In the genomic region with DNA sequence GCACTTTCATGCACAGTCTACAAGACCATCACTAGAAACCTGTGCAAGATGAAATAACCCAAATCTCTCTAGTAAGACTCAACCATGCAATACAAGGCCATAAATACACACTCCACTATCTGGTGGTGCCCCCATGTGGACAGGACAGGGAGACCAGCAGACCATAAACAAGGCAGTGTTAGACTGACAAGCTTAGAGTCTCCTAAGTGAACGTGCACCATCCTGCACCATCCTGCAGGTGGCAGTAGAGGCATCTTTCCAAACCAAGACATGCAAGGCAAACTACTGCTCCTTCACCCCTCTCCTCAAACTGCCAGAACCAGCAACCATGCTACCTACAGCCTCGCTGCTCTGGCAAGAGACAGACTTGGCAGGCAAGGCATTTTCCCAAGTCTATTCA, we compare ENCODE assay signal across 8 mouse cellular contexts. TPM values are rescaled to one million over a fixed set of nuclear protein-coding genes. Genes with fewer than 3 reads are reported as not detected.
DNase-seq lines count a peak whose midpoint lies in the region; ATAC-seq and TF ChIP-seq lines count a peak whose summit lies in the region.

No protein-coding gene starts in this region.

- peak; percentile 97 for DNase-seq in ES-CJ7 (ENCODE audit: low read depth, low spot score)
- DNase-seq in forebrain, embryonic 14.5 days (ENCODE audit: low spot score) = peak; percentile 89
- DNase-seq in heart, postnatal 4 days = peak; percentile 88
- DNase-seq in layer of hippocampus, adult 2 months (ENCODE audit: low spot score in 2 of 2) = peak; percentile 81 to 86
- peak; percentile 90 for DNase-seq in lung, embryonic 14.5 days
- DNase-seq in ovary, postnatal 10 days (ENCODE audit: low spot score) = peak; percentile 20
- peak; percentile 55 to 79 for DNase-seq in thymus, postnatal 10 days (ENCODE audit: low spot score in 2 of 2)

- H3K27me3 ChIP-seq in forebrain, embryonic 14.5 days (replicated peaks; ENCODE audit: control insufficient read depth, insufficient read depth, low read length) = no peaks in the 10 kb centered on the region
- no peaks in the 10 kb centered on the region for H3K27me3 ChIP-seq in lung, embryonic 14.5 days (ENCODE audit: insufficient read depth, low read length)

- H3K27ac ChIP-seq in forebrain, embryonic 14.5 days (ENCODE audit: low read depth, low read length) = no peak overlapping the region
- no peak overlapping the region for H3K27ac ChIP-seq in layer of hippocampus, adult 2 months
- no peak overlapping the region for H3K27ac ChIP-seq in lung, embryonic 14.5 days (ENCODE audit: low read depth)

- no peak overlapping the region for H3K4me2 ChIP-seq in forebrain, embryonic 14.5 days (ENCODE audit: low read length)
- no peak overlapping the region for H3K4me2 ChIP-seq in lung, embryonic 14.5 days

- no peak overlapping the region for H3K4me3 ChIP-seq in forebrain, embryonic 14.5 days (ENCODE audit: low read depth, low read length)
- no peak overlapping the region for H3K4me3 ChIP-seq in layer of hippocampus, adult 2 months
- no peak overlapping the region for H3K4me3 ChIP-seq in lung, embryonic 14.5 days (ENCODE audit: low read depth, low read length)

- H3K36me3 ChIP-seq in forebrain, embryonic 14.5 days (ENCODE audit: control insufficient read depth, insufficient read depth, low read length) = peaks cover 74% of the 10 kb centered on the region
- peaks cover 91% of the 10 kb centered on the region for H3K36me3 ChIP-seq in lung, embryonic 14.5 days (ENCODE audit: insufficient read depth)

- no peak overlapping the region for H3K9ac ChIP-seq in forebrain, embryonic 14.5 days (ENCODE audit: low read length)
- H3K9ac ChIP-seq in lung, embryonic 14.5 days = no peak overlapping the region

- H3K4me1 ChIP-seq in forebrain, embryonic 14.5 days (ENCODE audit: control insufficient read depth, insufficient read depth, low read length) = no peaks in the 10 kb centered on the region
- no peaks in the 10 kb centered on the region for H3K4me1 ChIP-seq in lung, embryonic 14.5 days (ENCODE audit: insufficient read depth)

- peak; percentile 91 for ATAC-seq in cerebellum, adult (ENCODE audit: insufficient number of reproducible peaks, low FRiP score, low TSS enrichment)
- peak; percentile 85 for ATAC-seq in forebrain, embryonic 14.5 days
- peak; percentile 65; the same call in 1 of the 2 replicates for ATAC-seq in lung, embryonic 14.5 days (ENCODE audit: insufficient read depth)

- H3K9me3 ChIP-seq in forebrain, embryonic 14.5 days (replicated peaks; ENCODE audit: control insufficient read depth, low read length) = no peaks in the 10 kb centered on the region
- H3K9me3 ChIP-seq in lung, embryonic 14.5 days (ENCODE audit: low read depth, low read length) = no peaks in the 10 kb centered on the region

- WGBS in forebrain, embryonic 14.5 days = 23% methylated on average over 2 of the region's 2 CpGs
- WGBS in lung, embryonic 14.5 days = 15% methylated on average over 2 of the region's 2 CpGs

- TF ChIP-seq CTCF in layer of hippocampus, adult 2 months (conservative IDR thresholded peaks at IDR 0.05) = peak; percentile 95
- TF ChIP-seq CTCF in lung, embryonic 14.5 days (IDR thresholded peaks at IDR 0.05; ENCODE audit: low read depth) = peak; percentile 95

RNA-seq across cellular contexts. Expression of gene Nup133, which starts 24.3 kb away (rescaled TPM):
- polyA plus RNA-seq in forebrain, embryonic 14.5 days (2014; fragmentation: Nextera tagmentation; extraction: Ambion mirVana) = 34.3 and 35.3 TPM in 2 replicates
- 10 to 100 TPM; 20.1 to 21.5 TPM for total RNA-seq in heart, postnatal 4 days (2021)
- total RNA-seq in layer of hippocampus, adult 2 months (2021) = 10 to 100 TPM; 21.0 to 25.7 TPM
- 47.8 and 54.4 TPM in 2 replicates for polyA plus RNA-seq in lung, embryonic 14.5 days (2014; fragmentation: Nextera tagmentation; extraction: Ambion mirVana)

RNA-seq across cellular contexts. Expression of gene Acta1, which starts 30.2 kb away (rescaled TPM):
- 3.4 and 4.4 TPM in 2 replicates for polyA plus RNA-seq in forebrain, embryonic 14.5 days (2014; fragmentation: Nextera tagmentation; extraction: Ambion mirVana)
- 100 to 1,000 TPM; 369 to 594 TPM for total RNA-seq in heart, postnatal 4 days (2021)
- total RNA-seq in layer of hippocampus, adult 2 months (2021) = 1 to 10 TPM; 6.0 to 6.5 TPM
- 0.99 and 2.5 TPM in 2 replicates for polyA plus RNA-seq in lung, embryonic 14.5 days (2014; fragmentation: Nextera tagmentation; extraction: Ambion mirVana)

RNA-seq across cellular contexts. Expression of gene Abcb10, which starts 58.2 kb away (rescaled TPM):
- polyA plus RNA-seq in forebrain, embryonic 14.5 days (2014; fragmentation: Nextera tagmentation; extraction: Ambion mirVana) = 11.1 and 11.5 TPM in 2 replicates
- total RNA-seq in heart, postnatal 4 days (2021) = 10 to 100 TPM; 36.9 to 37.8 TPM
- 10 to 100 TPM; 16.9 to 17.9 TPM for total RNA-seq in layer of hippocampus, adult 2 months (2021)
- polyA plus RNA-seq in lung, embryonic 14.5 days (2014; fragmentation: Nextera tagmentation; extraction: Ambion mirVana) = 17.8 and 18.9 TPM in 2 replicates

Comparison
In these comparisons a context has a peak if more than half of its experiments do, and no peak if none do; other contexts are left out.
1. DNase-seq: peak in every context shown above with its lines; median percentile 97 in ES-CJ7; 90 in lung, embryonic 14.5 days; 89 in forebrain, embryonic 14.5 days; 88 in heart, postnatal 4 days; 84 in layer of hippocampus, adult 2 months; 67 in thymus, postnatal 10 days; 20 in ovary, postnatal 10 days.
2. RNA of gene Acta1, which starts 30.2 kb away (total RNA-seq): 369 to 594 TPM in heart, postnatal 4 days; 6.0 to 6.5 TPM in layer of hippocampus, adult 2 months; every median in the first group is over 10 times any median in the second.
3. Peak in every context shown above with its lines, with median percentiles within 50 percentile points of each other: ATAC-seq.